Mouse (Mus musculus): ENCODE results near the gene Aimp2. TPM values are rescaled to one million over a fixed set of nuclear protein-coding genes. Genes with fewer than 3 reads are reported as not detected.

The Aimp2 gene
- 52.4 and 55.7 TPM in 2 replicates for polyA plus RNA-seq (2012; rRNA removed)

DNA sequence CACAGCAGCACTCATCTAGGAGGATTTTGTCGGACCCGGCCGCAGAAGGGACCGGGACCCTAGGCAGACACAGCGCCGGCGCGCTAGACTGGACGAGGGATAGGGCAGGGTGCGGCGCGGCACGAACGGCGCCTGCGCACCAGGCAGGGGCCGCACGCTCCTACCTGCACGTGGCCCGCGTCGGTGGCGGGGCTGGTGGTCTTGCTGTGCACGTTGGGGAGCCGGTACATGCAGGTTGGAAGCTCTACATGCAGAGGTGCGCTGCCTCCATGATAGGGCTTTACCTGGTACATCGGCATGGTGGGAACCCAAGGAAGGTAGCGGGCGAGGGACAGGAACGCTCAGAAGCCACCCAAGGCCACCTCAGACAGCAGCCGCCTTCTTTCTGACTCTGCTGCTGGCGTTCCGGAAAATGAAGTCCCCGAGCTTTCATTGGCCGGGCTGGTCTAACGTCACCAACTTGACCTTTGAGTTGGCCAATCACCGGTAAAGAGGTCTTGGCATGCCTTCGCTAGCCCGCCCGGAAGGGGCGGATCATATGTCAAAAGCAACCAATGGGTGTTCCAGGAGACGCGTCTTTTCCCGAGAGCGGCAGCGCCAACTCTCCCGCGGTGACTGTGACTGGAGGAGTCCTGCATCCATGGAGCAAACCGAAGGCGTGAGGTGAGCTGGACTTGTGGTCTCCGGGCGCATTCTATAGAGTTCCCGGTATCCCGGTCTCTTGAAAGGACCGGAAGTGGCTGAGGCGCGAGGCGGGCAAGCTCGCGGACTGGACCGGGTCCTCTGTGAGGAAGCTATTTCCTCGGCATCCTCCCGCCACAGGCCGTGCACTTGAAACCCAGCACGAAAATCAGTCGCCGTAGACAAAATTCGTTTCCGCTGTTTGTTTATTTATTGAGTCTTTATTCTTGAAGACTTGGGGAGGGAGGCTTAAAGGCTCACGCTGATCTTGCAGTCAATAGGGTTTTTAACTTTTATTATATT is at the start of gene Aimp2, which contains the start of gene Pms2:
Gene Aimp2 (minus strand): TSS at position 431 of the 984 bp plus-strand sequence.
Gene Pms2 (plus strand): TSS at position 548 of the 984 bp plus-strand sequence.
- DNase-seq (ENCODE audit: extremely low spot score in 1 of 2, low spot score in 1 of 2): peak; percentile 98 to 99

DNA sequence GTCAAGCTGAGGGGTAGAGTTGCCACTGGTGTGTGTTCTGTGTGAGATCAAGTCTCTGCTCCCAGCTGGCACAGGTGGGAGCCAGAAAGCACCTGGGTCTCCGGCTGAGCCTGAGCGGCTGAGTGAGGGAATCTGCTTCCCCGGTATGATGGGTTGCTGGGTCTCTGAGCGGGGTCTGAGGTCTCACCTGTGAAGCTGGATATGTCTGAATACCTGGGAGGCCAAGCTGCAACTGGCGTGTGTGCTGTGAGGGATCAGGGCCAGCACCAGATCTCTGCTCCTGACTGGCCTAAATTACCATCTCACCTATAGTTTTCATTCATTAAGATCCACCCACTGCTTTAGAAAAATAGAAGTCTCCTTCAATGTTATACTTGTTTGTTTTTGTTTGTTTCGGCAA is 47.5 kb upstream of the Aimp2 start:
- DNase-seq (ENCODE audit: extremely low spot score in 1 of 2, low spot score in 1 of 2): no peak

DNA sequence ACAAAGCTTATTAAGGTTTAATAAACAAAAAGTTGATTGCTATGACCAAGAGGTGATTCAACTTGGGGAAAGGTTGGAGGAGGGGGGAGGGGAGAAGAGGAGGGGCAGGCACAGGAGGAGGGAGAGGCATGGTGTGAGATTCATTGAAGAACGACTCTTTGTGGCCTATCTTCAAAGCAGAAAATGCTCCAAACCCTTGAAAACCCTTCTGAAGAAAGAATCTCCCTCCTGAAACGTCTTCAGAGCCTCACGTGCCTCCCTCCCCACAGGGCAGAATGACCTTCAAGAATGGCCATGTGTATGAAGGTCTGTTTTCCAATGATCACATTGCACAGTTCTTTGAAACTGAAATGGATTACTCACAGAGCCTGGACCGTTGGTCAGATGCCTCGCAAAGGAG is 40.4 kb upstream of the Aimp2 start:
- no peak for DNase-seq (ENCODE audit: extremely low spot score in 1 of 2, low spot score in 1 of 2)

DNA sequence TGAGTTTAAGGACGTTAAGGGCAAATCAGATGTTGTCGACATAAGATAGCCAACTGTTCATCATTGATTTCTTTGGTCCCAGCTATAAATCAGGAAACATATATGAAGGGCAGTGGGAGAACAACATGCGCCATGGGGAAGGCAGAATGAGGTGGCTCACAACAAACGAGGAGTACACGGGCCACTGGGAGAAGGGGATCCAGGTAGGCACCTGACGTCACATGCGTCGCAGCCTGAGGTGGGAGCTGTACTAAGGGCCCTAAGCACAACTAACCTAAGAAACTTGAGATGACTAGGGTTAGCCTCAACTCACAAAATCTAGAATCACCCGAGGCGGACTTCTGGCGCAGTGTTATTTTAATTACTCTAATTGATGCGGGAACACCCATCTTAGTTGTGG is 38.7 kb upstream of the Aimp2 start:
- no peak for DNase-seq (ENCODE audit: extremely low spot score in 1 of 2, low spot score in 1 of 2)

DNA sequence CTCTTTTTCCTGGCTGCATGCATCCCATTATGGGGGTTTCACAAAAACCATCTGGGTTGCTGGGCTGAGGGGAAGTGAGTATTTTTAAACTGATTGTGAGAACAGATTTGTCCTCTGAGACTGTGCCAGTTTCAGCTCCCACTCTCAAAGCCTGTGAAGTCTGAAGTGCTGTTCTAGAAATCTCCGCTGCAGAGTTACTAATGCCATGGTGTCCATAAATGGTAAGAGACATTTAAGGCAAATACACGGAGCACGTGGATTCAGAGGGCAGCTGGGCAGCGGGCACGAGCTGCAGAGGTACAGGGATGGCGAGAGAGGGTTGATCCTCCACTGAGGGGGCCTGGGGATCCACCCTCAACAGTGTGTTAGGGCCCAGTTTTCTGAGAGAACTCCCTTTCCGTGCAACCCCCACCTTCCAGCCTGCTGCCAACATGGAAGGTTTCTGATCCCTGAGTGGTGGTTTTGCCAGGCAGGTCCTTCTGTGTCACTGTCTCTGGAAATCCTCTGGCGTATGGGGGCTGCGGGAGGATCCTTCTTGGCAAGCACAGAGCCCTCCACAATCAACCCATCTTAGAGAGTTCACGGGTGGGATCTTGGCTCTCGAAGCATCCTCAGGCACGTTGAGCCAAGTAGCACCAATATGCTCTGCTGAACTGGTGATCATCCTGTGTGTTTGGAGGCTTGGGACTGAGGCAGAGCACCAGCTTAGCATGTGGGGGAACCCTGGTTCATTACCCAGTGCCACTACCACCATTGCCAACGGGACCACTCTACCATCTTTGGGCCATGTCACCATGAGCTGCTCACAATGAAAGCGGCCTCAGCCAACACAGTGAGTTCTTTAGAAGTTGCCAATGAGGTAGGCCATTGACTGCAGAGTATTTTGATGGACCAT is 33.8 kb upstream of the Aimp2 start:
- peak; percentile 89 to 91 for DNase-seq (ENCODE audit: extremely low spot score in 1 of 2, low spot score in 1 of 2)

DNA sequence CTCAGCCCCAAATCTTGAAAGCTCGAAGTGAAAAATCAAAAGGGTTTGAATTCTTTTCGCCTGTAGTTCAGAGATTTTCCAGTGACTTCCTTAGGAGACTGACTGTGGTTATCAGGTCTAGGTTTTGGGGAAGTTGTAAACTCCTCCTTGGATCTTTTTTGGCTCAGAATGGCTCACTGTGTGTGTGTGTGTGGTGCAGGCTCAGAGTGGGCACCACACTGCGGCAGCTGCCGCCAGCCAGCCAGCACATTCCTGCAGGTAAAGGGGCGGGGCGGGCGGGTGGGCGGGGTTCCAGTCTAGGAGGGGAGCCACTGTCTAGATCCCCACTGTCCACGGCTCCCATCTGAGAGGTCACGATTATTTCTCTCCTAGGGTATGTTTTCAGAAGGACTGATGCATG is 31.9 kb upstream of the Aimp2 start:
- DNase-seq (ENCODE audit: extremely low spot score in 1 of 2, low spot score in 1 of 2): peak in 1 of 2 experiments; percentile 15

DNA sequence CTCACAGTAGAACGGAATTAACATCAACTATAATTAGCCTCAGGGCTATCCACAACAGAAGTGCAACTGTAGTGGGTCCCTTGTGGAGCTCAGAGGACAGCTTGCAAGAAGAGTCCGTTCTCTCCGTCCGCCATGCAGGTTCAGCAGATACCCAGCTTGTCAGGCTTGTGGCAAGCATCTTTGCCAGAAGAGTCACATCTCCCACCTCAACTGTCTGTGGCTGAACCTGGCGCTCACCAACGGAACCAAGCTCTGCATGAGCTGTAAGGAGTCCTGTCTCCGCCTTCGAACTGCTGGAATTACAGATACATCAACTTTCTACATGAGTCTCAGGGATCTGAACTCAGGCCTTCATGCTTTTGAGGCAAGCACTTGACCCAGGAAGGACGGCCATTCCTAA is 26.5 kb upstream of the Aimp2 start:
- DNase-seq (ENCODE audit: extremely low spot score in 1 of 2, low spot score in 1 of 2): no peak

DNA sequence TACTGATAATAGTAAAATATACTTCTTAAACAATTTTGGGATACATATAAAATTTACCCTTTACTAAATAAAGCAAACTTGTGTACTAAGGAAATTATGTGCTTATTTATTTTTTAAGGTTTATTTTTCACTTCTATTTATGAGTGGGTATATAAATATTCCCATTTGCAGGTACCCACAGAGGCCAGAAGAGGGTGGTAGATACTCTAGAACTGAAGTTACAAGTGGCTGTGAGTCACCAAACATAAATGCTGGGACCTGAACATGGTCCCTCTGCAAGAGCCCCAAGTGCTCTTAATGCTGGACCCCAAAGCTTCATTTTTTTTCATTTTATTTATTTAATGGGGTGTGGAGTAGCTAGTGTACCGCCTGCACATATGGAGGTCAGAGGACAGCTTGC is 24.2 kb upstream of the Aimp2 start:
- no peak for DNase-seq (ENCODE audit: extremely low spot score in 1 of 2, low spot score in 1 of 2)

DNA sequence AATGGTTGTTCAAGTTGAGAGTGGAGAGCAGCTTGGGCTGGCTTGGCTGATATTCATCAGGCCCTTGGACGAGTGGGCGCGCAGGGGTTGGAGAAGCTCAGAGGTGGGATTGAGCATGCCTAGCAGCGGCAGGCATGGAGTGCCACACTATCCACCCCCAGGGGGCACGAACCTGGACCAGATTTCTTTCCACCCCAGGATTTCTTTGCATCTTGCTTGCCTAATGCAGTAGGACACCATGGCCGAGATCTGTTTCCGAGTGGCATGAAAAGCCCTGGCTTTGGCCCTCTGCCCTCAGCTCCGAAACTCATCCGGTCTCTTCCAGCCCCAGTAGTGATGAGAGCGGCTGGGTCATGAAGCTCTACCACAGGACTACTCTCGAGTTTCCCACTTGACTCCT is 23.8 kb upstream of the Aimp2 start:
- DNase-seq (ENCODE audit: extremely low spot score in 1 of 2, low spot score in 1 of 2): no peak

DNA sequence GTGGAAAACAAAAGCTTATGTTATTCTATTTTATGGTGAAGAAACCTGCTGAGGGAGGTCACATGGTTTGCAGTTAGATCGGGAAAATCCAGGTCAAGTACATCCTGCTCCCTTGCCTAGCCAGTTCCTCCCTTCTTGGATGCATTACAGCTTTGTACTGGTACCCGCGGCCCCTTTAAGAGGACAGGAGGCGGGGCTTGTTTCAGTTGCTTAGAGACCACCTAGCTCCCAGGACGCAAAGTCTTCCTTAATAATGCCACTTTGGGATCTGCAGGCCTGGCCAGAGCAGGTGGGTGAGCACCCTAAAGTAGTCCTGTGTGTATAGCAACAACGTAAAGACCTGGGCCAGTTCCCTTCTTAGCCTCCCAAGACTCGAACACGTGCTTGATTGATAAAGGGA is 23.2 kb upstream of the Aimp2 start, which contains the start of gene Rsph10b:
Gene Rsph10b (plus strand): TSS at position 205 of the 400 bp plus-strand sequence.
- no peak for DNase-seq (ENCODE audit: extremely low spot score in 1 of 2, low spot score in 1 of 2)

DNA sequence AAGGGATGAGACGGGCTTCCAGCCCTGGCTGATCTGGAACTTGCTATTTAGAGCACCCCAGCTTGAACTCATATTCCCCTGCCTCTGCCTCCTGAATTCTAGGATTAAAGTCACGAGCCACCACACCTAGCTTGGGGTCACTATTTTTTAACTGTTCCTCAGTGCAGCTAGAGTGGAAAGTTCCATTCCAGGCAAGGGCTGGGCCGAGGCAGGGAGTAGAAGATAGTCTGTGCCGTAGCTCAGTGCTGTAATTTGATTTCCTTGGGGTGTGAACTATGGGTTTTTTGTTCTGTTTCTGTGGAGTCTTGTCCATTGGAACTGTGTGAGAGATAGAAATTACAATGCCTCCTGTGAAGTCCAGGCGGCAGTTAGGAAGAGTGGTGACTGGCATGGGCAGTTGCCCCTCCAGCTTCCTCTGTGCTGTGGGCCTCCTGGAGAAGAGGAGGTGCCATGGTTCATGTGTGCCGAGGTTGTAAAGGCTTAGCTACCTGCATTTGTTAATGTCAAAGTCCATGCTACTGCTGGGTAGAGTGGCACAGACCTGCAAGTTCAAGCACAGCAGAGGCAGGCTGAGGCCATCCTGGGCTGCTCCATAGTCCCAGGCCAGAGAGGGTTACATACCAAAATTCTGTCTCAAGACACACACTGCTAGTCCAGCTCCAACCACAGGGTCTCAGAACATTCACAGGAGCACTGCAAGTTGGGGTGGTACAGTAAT is 22.4 kb upstream of the Aimp2 start:
- no peak for DNase-seq (ENCODE audit: extremely low spot score in 1 of 2, low spot score in 1 of 2)

DNA sequence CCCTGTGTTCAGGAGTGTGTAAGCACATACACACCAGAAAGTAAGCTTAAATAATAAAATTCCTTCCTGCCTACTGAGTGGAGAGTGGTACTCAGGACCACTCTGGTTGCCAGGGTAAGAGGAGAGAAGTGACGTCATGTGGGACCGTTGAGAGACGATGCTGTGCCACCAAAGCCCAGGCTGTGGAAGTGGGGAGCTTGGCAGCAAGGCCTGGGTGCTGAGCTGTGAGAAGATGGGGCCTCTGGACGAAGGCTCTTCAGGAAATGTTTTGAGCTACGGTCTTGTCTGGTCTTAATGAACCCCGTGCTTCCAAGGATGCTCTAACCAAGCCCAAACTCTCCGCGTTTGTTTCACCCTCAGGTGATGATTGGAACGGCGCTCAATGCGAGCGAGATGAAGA is 21.0 kb upstream of the Aimp2 start:
- no peak for DNase-seq (ENCODE audit: extremely low spot score in 1 of 2, low spot score in 1 of 2)

DNA sequence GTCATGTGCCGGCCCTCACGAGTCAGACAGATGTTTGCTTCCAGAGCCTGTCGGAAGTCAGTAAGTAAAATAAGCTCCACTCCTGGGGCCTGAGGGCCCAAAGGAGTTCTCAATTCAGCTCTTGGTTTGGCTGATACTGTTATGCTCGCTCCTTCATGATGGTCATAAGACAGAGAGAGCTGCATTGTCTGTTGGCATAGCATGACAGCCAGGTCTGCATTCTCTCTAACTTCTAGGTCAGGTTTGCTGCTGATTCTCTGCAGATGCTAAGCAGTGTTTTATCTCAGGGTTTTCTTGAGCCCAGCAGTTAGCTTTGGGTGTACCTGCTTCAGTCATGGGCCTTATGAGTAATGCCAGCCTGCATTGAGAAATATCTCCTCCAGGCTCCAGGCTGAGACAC is 19.6 kb upstream of the Aimp2 start:
- DNase-seq (ENCODE audit: extremely low spot score in 1 of 2, low spot score in 1 of 2): no peak

DNA sequence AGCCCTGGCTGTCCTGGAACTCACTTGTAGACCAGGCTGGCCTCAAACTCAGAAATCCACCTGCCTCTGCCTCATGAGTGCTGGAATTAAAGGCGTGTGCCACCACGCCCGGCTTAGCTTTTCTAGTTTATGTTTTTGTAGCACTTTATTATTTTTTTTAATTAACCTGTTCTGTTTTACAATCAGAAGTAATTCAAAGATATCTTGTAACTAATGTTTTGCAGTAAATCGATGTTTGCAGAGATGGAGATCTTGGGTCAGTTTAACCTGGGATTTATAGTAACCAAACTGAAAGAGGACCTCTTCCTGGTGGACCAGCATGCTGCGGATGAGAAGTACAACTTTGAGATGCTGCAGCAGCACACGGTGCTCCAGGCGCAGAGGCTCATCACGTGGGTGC is 18.2 kb upstream of the Aimp2 start, which contains the start of gene Gm42421:
Gene Gm42421 (plus strand): TSS at position 301 of the 400 bp plus-strand sequence.
- DNase-seq (ENCODE audit: extremely low spot score in 1 of 2, low spot score in 1 of 2): no peak

DNA sequence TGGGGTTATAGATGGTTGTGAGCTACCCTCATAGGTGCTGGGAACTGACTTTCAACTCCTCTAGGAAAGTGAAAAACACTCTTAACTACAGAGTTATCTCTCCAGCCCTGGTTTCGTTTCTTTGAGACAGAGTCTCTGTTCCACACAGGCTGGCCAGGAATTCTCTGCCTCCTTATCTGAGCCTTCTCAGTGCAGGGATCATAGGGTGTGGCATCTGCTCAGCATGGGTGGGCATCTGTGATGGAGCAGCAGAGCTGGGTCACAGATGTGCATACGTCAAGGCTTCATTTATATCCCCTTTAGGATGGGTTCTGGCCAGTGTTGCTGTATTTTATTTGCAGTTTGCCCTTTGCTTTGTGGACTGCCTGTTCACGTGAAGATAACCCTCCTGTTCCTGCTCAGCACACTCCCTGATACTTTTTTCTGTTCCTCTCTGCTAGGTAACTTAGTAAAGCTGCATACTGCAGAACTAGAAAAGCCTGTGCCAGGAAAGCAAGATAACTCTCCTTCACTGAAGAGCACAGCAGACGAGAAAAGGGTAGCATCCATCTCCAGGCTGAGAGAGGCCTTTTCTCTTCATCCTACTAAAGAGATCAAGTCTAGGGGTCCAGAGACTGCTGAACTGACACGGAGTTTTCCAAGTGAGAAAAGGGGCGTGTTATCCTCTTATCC is 15.3 kb upstream of the Aimp2 start:
- DNase-seq (ENCODE audit: extremely low spot score in 1 of 2, low spot score in 1 of 2): no peak

DNA sequence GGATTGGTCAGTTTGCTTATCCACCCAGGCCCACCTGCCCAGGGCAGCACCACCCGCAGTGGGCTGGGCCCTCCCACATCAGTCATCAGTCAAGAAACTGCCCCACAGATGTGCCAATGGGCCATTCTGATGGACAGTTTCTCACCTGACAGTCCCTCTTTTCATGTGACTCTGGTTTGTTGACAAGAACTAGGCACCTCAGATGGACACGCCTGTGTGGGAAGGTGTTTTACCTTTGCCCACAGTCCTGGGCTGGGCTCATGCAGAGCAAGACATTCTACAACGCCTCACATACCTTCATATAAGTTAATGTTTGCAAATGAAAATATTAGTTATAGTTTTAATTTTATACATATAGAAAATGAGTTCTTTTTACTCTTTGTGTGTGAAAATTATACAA is 8.5 kb upstream of the Aimp2 start:
- DNase-seq (ENCODE audit: extremely low spot score in 1 of 2, low spot score in 1 of 2): no peak

DNA sequence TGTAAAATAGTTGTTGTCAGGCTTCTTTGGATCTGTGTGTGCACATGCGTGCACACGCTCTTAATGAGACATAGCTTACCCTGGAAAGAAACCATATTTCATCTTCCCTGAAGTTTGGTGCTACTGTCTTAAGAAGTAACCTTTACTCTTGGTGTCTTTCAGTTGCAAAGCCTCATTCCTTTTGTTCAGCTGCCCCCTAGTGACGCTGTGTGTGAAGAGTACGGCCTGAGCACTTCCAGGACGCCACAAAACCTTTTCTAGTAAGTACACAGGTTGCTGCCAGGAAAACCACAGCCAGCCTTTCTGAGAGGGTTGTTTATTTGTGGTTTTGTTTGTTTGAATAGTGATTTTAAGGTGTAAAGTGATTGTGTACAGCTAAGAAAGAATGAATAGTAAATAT is 7.8 kb upstream of the Aimp2 start:
- DNase-seq (ENCODE audit: extremely low spot score in 1 of 2, low spot score in 1 of 2): peak in 1 of 2 experiments; percentile 48

DNA sequence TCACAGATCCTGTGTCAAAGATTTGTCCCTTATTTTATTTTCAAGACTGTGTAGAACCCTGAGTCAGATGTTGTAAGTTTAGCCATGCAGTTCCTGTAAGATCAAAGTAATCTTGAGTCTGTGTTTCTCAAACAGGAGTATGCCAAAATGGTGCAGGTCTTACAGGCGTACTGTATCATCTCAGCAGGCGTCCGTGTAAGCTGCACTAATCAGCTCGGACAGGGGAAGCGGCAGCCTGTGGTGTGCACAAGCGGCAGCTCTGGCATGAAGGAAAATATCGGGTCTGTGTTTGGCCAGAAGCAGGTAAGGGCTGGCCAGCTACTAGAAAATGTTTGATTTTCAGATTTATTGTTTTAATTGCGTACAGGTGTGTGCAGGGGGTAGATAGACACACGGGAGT is 6.6 kb upstream of the Aimp2 start:
- DNase-seq (ENCODE audit: extremely low spot score in 1 of 2, low spot score in 1 of 2): no peak

DNA sequence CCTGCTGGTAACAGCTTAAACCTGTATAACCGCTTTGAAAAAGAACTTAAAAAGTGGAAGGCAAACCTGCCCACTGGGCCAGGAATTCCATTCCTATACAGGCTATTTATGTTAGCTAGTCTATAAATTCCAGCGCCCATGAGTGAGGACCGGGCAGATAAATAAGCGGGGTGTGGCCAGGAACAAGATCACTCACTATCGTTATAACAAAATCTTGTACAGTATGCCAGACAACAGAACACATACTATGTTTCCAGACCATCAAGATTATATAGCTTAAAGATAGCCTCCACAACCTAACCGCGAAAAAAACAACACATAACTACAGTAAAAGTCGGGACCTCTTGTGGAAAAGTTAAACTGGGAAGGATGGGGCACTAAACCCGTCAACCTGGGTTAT is 721 bp downstream of the Aimp2 start:
- no peak for DNase-seq (ENCODE audit: extremely low spot score in 1 of 2, low spot score in 1 of 2)

DNA sequence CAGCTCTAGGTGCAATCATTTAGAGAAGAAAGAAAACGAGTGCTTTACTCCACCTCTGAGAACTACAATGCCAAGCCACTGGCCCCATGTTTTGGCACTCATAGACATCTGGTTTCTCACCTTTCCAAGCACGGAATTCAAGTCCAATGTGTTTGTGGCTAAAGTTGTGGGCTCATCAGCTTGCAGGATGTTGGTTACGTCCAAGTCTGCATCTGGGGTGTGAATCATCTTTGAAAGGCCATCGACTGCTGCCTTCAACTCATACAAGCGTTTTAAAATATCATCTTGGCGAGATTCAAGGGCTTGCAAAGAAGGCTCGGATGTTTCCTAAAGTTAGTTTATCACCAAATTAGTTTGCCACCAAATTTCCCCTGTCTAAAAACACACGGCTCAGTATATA is 3.2 kb downstream of the Aimp2 start:
- DNase-seq (ENCODE audit: extremely low spot score in 1 of 2, low spot score in 1 of 2): peak in 1 of 2 experiments; percentile 20

All from frontal cortex, adult 2 months (tissue).